Mouse (Mus musculus): ENCODE data around the gene R3hdml. TPM values are rescaled to one million over a fixed set of nuclear protein-coding genes. Genes with fewer than 3 reads are reported as not detected.
"Not testable (repeated sequence)": the region's sequence is repeated elsewhere in the genome, so short reads cannot be mapped to it uniquely, and the experiment has no call there.

The R3hdml gene
- not detected for total RNA-seq (2022)

DNA sequence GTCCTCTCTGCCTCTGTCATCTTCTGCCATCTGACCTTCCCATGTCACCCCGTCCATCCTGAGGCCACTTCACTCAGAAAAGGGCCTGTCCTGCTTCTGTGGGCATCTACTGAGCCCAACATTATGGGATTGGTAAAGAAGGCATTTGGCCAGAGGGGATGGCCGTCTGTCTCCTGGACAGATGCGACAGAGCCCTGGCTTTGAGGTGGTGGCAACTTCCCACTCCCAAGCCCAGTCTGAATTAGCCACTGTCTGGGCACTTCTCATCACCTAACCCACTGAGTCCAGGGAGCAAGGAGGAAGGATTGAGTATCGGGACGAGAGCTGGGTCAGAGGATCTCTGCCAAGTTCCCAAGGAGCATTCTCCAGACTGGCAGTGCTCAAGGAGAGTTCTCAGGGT lies at the start of gene R3hdml:
TSS of gene R3hdml (plus strand) at position 301 of the 400 bp plus-strand sequence.
- no peak for DNase-seq (ENCODE audit: low spot score)

DNA sequence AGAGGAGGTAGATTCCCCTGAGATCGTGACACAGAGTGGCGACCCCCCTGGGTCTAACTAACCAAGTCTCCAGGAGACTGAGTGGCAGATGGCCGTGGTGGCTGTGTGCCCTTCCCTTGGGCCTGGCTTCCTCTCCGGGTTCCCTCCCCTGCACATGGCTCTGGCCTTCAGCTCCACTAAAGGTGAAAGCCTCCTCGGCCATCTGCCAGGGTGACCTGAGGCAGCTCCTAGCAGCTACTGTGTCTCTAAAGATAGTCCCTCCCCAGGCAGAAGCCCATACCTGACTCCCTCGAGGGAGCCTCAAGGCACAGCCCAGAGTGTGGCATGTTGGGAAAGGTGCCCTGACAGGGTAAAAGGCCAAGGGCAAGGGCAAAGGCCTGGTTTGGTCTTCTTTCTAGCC lies 48.6 kb upstream of the R3hdml start:
- no peak for DNase-seq (ENCODE audit: low spot score)

DNA sequence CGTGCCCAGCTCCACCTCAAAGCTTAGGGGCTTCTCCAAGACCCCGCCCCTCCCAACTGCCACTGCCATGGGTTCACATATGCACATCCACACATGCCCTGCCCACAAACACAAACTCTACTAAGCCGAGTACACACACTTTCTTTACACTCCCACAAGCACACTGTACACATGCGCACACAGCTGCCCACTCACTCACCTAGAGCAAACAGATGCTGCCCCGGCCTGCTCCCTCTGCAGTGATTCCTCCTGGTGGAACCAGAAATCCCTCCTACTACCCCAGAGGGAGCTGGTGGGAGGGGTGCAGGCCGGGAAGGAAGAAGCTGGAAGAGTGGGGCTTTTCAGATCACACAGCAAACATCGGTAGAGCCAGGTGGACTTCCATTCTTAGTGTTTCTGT lies 48.1 kb upstream of the R3hdml start:
- no peak for DNase-seq (ENCODE audit: low spot score)

DNA sequence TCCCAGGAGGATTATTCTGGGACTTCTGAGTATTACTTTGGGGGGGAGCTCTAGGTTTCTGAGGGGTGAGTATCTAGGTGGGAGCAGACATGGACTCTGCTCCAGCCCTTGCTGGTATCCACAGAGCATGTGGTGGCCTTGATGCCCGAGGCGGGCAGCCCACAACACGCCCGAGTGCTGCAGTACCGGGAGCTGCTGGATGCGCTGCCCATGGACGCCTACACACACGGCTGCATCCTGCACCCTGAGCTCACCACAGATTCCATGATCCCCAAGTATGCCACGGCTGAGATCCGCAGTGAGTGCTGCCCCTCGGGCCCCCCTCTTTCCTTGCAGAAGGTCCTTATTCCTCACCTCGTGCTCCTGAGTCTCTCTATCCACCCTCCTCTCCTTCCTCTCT lies 44.7 kb upstream of the R3hdml start:
- no peak for DNase-seq (ENCODE audit: low spot score)

DNA sequence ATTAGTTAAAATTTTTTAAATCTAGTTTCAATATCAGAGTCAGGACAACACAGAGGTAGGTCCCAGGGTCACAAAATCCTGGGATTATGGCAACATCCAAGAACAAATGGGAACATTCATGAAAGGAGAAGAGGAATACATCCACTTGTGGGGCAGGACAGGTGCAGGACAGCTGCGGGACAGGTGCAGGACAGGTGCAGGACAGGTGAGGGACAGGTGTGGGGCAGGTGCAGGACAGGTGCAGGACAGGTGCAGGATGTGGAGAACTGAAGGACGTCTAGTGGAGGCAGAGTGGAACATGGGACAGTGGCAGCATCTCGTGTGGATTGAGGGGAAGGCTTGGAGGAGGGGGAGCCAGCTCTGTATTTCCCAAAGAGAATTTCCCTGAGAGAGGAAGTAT lies 42.8 kb upstream of the R3hdml start:
- no peak for DNase-seq (ENCODE audit: low spot score)

DNA sequence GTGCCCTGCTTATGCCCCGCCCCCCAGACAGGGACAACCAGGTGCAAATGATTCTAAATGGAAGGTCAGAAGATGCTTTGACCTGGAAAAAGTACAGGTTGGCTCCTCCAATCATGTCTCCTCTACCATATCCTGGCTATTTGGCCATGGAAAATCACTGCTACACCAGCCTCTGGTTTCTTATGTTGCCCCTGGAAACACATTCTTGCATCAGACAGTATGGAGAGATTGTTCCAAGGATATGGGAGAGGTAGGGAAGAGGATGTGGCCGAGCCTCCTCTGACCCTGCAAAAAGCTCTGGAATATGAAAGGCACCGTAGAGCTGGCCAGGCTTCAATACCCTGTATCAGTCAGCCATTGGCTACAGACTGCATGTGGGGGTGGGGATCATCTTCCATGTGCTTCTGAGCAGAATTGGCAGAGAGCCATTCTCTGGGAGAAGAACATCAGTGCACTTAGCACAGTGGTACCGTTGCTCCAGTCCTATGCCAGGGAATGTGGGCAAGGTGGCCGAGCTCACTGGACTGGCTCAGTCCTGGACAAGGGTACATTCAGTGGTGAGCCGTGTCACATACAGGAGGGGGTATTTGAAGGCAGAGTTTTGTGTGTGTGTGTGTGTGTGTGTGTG lies 41.3 kb upstream of the R3hdml start:
- no peak for DNase-seq (ENCODE audit: low spot score)

DNA sequence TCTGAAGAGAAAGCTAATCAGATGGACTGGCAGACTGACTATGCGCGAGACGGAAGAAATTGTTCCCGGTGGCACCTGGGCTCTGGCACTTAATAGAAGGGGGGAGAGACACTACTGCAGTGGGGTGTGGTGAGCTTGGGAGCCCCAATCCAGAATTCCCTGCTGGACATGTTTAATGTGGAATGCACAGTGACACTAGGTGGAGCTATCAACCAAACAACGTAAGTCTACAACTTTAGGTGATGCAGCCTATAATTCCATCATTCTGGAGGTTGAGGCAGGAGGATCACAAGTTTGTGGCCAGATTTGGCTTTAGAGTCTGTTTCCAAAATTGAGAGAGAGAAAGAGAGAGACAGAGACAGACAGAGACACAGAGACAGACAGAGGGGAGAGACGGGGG lies 39.4 kb upstream of the R3hdml start:
- DNase-seq (ENCODE audit: low spot score): no peak

DNA sequence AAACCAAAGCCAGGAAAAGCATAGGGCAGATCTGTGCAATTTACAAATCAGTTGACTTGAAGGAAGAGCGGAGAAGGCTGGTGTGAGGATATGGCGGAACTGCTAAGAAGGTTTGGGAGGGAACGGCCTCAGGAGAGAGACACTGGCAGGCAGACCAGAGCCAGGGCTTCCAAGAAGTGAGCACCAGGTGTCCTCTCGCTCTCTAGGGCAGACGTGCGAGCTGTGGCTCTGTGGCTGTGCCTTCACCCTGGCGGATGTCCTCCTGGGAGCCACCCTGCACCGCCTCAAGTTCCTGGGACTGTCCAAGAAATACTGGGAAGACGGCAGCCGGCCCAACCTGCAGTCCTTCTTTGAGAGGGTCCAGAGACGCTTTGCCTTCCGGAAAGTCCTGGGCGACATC lies 38.7 kb upstream of the R3hdml start:
- no peak for DNase-seq (ENCODE audit: low spot score)

DNA sequence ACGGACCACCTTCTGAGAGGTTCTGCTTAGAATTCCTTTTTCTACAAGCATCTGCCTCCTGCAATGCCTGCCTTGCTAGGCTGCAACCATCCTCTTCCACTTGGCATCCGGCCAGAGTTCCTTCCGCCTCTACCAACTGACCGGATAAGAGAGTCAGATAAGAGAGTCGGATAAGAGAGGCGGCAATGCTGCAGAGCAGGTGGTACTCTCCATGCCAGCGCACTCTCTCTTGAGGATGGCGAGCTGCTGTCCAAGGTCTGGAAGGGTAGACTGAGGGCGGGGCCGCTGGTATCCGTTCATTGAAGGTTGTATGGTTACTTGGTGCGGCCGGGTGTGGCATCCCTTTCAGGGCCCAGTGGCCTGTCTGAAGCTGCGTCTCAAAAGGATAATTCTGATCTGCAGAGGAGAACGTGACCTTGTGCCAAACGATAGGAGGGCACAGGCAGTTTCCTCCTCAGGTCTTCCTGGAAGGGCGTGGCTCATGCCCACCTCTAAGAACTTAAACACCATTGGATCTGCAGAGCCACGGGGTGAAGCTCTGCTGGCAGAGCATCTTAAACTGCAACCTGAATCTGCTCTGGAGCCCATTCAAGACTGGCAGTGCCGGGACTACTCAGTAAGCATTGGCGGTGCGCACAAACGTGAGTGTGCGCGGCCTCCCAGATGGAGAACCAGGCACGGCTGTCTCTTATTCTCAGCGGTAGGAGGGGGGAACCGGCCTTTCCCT lies 33.4 kb upstream of the R3hdml start:
- DNase-seq (ENCODE audit: low spot score): no peak

DNA sequence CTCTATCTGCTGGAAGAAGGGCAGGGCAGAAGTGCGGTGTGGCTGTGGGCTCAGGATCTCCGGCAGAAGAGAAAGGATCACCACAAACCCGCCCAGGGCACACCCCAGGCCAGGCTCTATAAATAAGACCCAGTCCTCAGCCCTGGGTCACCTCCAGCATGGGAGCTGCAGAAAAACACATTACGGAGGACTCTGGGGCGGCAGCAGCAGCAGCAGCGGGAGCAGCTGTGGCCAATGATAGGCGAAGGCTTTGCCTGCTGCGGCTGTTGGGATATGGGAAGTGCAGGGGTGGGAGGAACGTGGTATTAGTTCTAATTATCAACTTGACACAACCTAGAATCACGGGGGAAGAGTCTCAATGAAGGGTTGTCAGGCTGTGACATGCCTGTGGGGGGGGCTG lies 32.7 kb upstream of the R3hdml start:
- DNase-seq (ENCODE audit: low spot score): no peak

DNA sequence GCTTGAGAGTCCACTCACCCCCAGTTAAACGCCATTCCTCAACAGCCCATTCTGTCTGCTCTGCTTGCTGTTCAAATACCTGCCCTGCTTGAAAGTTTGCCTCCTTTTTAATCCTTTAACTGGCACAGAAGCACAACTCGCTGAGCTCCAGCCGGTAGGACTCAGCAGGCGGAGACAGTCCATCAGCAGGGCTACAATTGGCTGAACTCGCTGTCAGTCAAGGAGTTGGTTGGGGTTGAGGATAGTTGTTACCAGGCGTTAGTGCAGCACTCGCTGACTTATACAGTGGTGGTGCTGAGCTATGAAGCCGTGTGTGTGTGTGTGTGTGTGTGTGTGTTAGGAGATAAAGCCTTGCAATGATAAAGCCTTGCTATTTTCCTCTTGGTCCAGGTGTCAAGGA lies 31.5 kb upstream of the R3hdml start:
- DNase-seq (ENCODE audit: low spot score): no peak

DNA sequence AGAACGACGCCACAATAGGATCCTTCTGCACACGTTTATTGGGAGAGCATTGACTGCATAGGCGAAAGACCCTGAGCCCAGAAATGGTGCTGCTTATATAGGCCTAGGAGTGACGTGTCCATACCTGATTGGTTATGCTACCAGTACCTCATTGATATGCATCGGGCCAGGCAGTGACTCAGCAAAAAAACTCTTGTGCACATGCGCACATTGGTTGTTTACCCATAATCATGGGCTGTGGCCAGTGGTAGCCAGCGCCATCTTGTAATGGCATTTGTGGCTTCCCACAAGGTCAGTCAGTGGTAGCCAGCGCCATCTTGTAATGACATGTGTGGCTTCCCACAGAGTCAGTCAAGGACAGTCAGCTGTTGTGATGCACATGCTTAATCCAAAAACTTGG lies 30.8 kb upstream of the R3hdml start:
- DNase-seq (ENCODE audit: low spot score): not testable (repeated sequence)

DNA sequence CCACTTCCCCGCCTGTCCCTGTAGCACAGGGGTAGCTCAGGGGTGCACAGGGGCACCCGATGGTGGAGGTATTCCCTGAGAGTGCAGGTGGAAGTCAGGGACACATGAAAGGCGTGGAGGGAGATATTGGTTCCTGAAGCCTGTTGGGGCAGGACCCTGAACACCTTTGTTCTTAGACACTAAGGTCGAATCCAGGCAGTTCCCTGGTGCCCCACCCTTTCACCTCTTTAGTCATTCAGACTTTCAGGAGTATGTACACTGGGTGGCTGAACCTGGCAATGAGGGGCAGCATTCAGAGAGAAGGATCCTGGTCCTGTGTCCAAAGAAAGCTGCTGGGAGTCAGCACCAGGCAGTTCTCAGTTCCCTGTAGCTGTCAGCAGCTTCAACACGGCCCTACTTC lies 29.7 kb upstream of the R3hdml start:
- DNase-seq (ENCODE audit: low spot score): no peak

DNA sequence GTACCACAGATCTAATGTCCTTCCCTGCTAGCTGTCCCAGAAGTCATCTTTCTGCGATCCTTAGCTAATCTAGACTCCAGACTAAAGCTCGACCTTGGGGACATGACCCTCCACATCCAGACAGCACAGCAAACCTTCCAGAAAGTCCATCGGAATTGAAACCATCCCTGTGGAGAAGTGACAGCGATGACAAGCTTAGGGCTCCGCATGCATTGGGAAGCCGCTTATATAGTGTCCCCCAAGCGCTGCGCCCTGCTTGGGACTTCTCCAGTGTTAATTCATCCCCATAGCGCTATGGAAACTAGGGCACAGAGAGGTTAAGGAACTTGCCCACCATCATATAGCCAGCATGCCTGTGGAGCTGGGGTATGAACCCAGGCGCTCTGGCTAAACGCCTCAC lies 29.3 kb upstream of the R3hdml start:
- DNase-seq (ENCODE audit: low spot score): no peak

DNA sequence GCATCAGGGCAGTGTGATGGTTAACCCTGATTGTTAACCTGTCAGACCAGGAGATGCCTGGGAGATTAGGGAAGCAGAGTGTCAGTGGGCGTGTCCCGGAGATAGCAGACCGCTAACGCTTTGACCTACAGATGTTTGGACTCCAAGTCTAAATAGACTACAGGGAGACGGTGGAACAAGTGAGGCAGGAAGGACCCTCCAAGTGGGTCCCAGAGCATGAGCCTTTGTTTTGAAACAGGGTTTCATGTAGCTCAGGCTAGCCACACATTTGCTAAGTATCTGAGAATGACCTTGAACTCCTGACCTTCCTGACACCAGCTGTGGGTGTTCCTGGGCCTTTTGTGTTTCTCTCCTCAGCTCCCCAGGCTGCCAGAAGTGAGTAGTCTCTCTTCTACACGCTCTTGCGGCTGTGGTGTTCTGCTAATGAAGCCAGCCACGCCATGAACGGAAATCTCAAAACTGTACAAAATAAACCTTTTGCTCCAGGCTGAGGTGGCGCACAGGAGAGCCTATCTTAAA lies 28.8 kb upstream of the R3hdml start:
- DNase-seq (ENCODE audit: low spot score): no peak

DNA sequence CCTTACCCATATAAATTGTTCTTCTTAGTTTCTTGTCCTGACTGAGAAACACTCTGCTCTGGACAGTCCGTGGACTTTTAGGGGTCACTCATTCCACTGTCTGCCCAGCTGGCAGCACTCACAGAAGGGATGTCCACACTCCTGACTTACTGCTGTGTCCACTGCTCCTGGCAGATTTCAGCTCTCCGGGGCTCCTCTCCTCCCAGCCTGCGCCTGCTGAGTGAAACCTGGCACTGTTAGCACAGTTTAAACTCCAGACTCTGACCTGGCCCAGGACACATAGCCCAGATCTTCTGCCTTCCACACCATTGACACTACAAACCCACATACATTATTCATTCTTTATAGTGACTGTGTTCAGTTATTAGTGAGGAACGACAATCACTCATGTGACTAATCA lies 28.1 kb upstream of the R3hdml start:
- no peak for DNase-seq (ENCODE audit: low spot score)

DNA sequence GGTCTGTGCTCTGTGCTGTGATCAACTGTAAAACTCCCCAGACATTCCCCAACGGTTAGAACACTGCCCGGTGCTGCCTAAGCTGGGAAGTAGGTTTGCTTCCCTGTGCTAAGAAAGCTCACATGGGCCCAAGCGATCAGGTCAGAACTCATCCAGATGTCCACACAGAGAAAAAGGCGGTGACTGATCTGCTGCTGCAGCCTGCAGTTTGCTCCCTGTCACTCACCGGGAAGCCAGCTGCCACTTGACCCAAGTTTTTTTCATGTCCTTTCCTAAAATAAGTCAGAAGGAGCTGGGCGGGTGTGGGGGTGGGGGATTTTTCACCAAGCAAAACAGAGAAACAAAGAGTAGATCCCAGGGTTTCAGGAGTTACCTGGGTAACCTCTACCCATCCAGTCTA lies 27.6 kb upstream of the R3hdml start:
- peak; percentile 31 for DNase-seq (ENCODE audit: low spot score)

DNA sequence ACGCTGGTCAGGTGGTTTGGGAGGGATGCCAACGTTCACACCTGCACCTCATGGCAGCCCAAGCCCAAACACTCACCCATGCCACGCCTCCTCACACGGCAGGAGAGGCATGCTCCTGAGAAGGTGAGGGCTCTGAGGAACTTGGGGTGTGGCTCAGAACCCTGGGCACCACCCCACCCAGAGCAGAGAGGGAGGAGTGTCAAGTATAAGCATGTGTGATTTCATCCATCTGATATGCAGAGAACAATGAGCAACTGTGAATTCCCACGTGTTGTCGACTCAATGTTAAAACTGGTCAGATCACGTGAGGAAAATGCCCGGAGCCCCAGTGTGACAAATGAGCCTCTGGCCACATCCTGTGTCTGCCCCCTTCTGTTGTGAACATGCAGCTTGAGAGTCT lies 25.3 kb upstream of the R3hdml start:
- no peak for DNase-seq (ENCODE audit: low spot score)

DNA sequence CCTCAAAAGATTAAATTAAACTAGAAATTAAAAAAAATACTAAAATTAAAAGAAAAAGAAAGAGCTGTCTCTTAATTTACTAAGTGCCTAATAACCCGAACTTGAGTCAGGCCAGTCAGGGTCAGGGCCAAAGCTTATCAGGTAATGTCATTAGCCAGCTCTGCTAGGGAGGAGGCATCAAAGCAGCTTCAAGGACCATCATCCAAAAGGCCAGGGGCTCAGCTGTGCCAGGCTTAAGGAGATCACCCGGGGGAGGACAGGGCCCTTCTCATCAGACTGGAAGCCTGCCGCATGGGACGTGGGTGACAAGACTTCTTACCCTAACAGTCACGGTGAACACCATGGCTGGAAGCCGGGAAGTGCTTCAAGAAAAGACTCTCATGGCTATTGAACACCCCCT lies 24.5 kb upstream of the R3hdml start:
- DNase-seq (ENCODE audit: low spot score): no peak

DNA sequence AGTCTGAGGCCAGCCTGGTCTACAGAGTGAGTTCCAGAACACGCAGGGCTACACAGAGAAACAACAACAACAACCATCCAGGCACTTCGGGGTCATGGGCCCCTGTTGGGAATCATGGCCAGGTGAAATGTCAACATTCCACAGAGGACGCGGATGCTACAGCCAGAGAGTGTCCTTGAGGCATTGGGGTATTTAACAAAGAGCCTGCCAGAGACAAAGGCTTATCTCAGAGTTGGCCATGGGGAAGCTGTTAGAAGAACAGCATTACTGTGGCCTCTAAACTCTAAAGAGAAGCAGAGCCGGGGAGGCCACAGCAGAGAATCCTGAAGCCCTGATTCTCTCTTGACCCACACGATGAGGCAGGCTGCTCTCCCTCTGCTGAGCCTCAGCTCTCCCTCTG lies 23.3 kb upstream of the R3hdml start:
- DNase-seq (ENCODE audit: low spot score): no peak

DNA sequence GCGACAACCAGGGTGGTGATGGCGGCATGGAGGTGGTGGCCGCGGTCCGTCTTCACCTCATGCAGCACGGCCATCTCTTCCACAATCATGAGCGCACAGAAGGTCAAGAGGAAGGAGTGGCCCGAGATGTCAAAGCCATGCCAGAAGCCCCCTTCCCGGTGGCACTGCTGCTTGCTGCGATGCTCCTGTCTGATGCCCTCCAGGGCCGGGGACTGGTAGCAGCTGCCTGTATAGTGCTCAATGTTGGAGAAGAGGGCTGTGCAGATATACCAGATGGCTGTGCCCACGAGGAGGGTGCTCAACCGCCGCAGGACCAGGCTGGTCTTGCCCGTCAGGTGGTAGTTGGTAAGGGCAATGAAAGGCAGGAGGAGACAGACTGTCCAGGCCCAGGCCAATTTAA lies 22.4 kb upstream of the R3hdml start:
- no peak for DNase-seq (ENCODE audit: low spot score)

DNA sequence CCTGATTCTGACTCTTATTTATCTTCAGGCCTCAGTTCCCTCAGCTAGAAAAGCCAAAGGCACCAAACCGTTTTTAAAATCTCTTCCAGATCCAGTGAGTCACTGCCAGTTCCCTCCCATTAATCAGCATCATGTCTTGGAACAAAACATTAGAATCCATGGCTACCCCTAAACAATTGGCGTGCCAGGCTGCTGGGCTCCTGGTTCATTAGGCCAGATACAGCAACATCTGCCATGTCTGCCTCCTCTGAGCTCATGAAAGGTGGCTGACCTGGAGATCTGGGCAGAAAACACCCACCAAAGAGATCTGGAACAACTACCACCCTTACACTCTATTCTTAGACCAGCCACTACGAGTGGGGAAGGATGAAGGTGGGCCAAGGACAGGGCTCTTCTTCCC lies 21.0 kb upstream of the R3hdml start:
- DNase-seq (ENCODE audit: low spot score): peak; percentile 70

DNA sequence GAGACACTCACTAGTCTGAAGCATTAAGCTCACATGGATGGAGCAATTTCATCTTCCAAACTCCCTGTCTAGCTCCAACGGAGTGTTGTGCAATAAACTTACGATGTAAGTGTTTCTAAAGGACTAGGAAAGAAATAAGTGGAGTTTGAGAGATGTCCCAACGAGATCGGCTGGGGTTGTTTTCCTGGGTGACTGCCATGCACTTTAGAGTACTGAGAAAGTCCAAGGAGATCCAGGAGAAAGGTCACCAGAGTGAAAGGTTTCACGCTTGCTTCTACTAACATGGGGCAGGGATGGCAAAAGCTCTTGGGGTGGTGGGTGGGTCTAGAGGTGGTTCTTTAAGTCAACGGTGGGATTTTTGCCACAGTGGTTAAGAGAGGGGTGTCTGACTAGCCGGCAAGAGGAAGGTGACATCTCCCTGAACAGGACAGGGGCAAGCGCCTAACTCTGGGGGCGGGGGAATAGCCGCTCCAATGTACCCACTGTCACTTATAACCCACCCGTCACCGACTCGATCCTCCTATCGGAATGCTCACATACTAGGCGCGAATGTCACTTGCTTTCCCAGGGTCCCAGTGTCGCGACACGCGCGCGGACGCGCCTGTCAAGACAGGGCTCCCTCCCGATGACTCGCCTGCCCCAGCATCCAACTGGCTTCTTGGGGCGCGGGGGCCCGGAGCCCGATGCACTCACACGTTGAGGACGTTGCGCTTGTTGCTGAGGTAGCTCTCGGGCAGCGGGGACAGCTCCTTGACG lies 20.2 kb upstream of the R3hdml start:
- peak; percentile 28 for DNase-seq (ENCODE audit: low spot score)

Measured in heart, adult 8-10 months (tissue).